Mouse (Mus musculus): ENCODE measurements around the gene Tnfrsf1a. TPM values are rescaled to one million over a fixed set of nuclear protein-coding genes. Genes with fewer than 3 reads are reported as not detected.

Tnfrsf1a gene
- polyA plus RNA-seq, 1 experiment, result 21.0 TPM

DNA sequence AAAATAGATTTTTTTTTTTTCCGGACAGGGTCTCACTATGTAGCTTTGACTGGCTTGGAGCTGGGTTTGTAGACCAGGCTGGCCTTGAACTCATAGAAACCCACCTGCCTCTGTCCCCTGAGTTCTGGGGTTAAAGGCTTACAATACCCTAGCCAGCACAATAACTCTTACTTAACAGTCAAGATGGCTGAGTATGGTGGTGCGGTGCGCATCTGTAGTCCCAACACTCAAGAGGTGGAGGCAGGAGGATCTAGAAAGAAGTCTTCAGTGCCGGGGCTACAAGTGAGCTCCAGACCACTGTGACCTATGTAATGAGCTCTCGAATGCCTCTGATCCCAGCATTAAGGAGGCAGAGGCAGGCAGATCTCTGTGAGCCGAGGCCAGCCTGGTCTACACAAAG, 62.5 kb downstream of the Tnfrsf1a start:
- Histone ChIP-seq H3K4me1 (ENCODE audit: control insufficient read depth, insufficient read depth, low read length) (peaks cover 2% of the 10 kb centered on the region; the same call in 1 of the 2 replicates), H3K27me3 (ENCODE audit: control insufficient read depth, insufficient read depth, low read length) (no peaks in the 10 kb centered on the region), H3K4me3 (ENCODE audit: control insufficient read depth, low read depth, low read length) (no peak overlapping the region), H3K27ac (ENCODE audit: control insufficient read depth, insufficient read depth, low read depth, low read length) (no peak overlapping the region), H3K36me3 (ENCODE audit: control insufficient read depth, insufficient read depth, low read length) (no peaks in the 10 kb centered on the region)
- TF ChIP-seq POLR2A (IDR thresholded peaks at IDR 0.05; ENCODE audit: control insufficient read depth, low read depth, low read length) (no peak), CTCF (IDR thresholded peaks at IDR 0.05; ENCODE audit: control insufficient read depth, insufficient read depth, insufficient replicate concordance, low read depth, low read length) (no peak)

Other genes with a start within 250 kb of the Tnfrsf1a start
- gene Nop2, start 217.5 kb upstream of the Tnfrsf1a start, polyA plus RNA-seq (2012; rRNA removed), result 24.5 and 26.2 TPM in 2 replicates
- gene Iffo1, start 204.1 kb upstream of the Tnfrsf1a start, polyA plus RNA-seq (2012; rRNA removed), result 60.9 and 62.9 TPM in 2 replicates
- 274 and 379 TPM in 2 replicates for gene Gapdh, start 182.9 kb upstream of the Tnfrsf1a start, polyA plus RNA-seq (2012; rRNA removed)
- gene Ncapd2, start 157.7 kb upstream of the Tnfrsf1a start, polyA plus RNA-seq (2012; rRNA removed), result 100 and 109 TPM in 2 replicates
- 171 and 194 TPM in 2 replicates for gene Mrpl51, start 157.6 kb upstream of the Tnfrsf1a start, polyA plus RNA-seq (2012; rRNA removed)
- 10.3 and 11.3 TPM in 2 replicates for gene Vamp1, start 133.8 kb upstream of the Tnfrsf1a start, polyA plus RNA-seq (2012; rRNA removed)
- 8.0 and 9.3 TPM in 2 replicates for gene Tapbpl, start 117.5 kb upstream of the Tnfrsf1a start, polyA plus RNA-seq (2012; rRNA removed)
- 0.23 and 0.70 TPM in 2 replicates for gene Cd27, start 112.4 kb upstream of the Tnfrsf1a start, polyA plus RNA-seq (2012; rRNA removed)
- 2,638 and 2,960 TPM in 2 replicates for gene Tuba3a, start 63.3 kb upstream of the Tnfrsf1a start, polyA plus RNA-seq (2012; rRNA removed)
- gene Ltbr, start 35.5 kb upstream of the Tnfrsf1a start, polyA plus RNA-seq (2012; rRNA removed), result 10.9 and 11.2 TPM in 2 replicates
- 0.44 and 1.4 TPM in 2 replicates for gene Scnn1a, start 28.7 kb upstream of the Tnfrsf1a start, polyA plus RNA-seq (2012; rRNA removed)
- 0.11 and 0.46 TPM in 2 replicates for gene Plekhg6, start 31.4 kb downstream of the Tnfrsf1a start, polyA plus RNA-seq (2012; rRNA removed)
- 8.6 and 12.4 TPM in 2 replicates for gene Cd9, start 145.4 kb downstream of the Tnfrsf1a start, polyA plus RNA-seq (2012; rRNA removed)
- gene Vwf, start 197.4 kb downstream of the Tnfrsf1a start, polyA plus RNA-seq (2012; rRNA removed), result 15.4 and 16.5 TPM in 2 replicates